Mouse (Mus musculus) mouse embryonic stem cell (cell line): ENCODE results near the gene Dio2.

Experiments
- in situ Hi-C, 2 experiments: fragments of 300-500 bp; cut with MboI; formaldehyde crosslinking; loops; 1 replicate in 1 of 2; 3 replicates in 1 of 2; pipeline ENCODE4 v1.14.3; 2019 to 2020; ENCODE audit warnings: low sequenced_read_pairs in 2 of 2, low pct_unique_long_range_greater_than_20kb in 1 of 2, mixed read lengths in 1 of 2; ENCODE audit not compliant: unreplicated experiment in 1 of 2

Gene Dio2

DNA sequence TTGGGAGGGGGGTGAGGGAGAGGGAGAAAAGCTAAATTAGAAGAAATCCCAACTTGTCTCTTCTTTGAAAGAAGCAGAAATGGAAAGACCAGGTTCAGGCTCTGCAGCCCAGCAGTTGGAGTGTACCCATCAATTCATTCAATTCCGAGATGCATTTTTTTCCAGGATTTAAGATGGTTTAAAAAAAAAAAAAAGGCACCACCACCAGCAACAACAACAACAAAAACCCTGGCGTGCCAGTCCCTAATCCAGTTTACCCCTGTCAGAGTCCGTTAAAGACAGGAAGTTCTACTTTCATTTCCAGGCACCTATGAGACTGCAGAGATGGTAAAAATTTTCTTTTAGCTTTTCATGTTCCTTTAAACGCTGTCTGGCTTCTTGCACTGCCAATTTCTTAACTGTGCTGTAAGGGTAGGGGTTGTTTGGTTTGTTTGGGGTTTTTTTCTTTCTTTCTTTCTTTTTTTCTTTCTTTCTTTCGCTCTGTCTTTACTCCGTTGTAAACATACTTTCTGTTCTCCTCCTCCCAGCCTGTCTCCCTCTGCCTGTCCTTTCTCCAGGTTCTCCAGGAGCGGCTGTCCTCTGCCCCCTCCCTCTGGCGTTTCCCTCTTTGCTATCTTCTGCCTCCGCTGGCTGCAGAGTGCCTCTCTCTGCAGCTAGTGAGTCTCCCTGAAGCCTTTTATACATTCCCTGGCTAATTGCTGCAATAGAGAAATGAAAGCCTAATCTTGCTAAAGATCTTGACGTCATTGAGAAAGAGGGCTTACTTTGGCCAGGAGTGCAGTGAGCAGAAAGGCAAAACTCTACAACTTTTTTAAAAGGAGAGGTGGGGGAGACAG, at the start of gene Dio2:
TSS of gene Dio2 (minus strand) at position 51 of the 836 bp plus-strand sequence.
- in situ Hi-C loops = loop anchor here (10.0 to 25.0 kb wide), 2 partner anchors 574 to 576 kb away; no protein-coding TSS in a partner anchor

- in situ Hi-C loops = no loop called here
Measured at GRCm38 (mm10) chr12:90781438-90781837, 43.2 kb upstream of the Dio2 start.

GRCm38 (mm10) chr12:90744752-90745151, 6.5 kb upstream of the Dio2 start:
- in situ Hi-C loops = loop anchor here in 1 of 2 experiments (25.0 kb wide), 1 partner anchor 568 kb away; no protein-coding TSS in a partner anchor

- in situ Hi-C loops = loop anchor here in 1 of 2 experiments (25.0 kb wide), 1 partner anchor 569 kb away; no protein-coding TSS in a partner anchor
Measured at GRCm38 (mm10) chr12:90743633-90744032, 5.4 kb upstream of the Dio2 start.

DNA sequence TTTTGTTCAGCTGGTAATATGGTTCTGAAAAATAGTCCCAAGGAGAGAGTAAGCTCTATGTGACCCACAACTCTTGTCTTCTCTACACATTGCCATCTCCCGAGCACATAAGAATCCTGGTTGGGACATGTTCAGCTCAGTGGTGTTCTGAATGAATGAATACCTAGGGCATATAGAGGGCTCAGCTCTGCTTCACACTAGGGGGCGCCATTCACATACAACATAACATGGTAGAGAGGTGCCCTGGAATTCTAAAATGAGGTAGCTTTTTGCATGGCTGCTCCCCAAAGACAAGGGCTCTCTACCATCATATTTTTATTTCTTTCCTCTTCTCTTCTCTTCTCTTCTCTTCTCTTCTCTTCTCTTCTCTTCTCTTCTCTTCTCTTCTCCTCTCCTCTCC, 2.2 kb upstream of the Dio2 start:
- in situ Hi-C loops = loop anchor here in 1 of 2 experiments (25.0 kb wide), 1 partner anchor 572 kb away; no protein-coding TSS in a partner anchor

- in situ Hi-C loops = loop anchor here (10.0 to 25.0 kb wide), 2 partner anchors 574 to 577 kb away; no protein-coding TSS in a partner anchor
Measured at GRCm38 (mm10) chr12:90737932-90738331, 306 bp downstream of the Dio2 start.

DNA sequence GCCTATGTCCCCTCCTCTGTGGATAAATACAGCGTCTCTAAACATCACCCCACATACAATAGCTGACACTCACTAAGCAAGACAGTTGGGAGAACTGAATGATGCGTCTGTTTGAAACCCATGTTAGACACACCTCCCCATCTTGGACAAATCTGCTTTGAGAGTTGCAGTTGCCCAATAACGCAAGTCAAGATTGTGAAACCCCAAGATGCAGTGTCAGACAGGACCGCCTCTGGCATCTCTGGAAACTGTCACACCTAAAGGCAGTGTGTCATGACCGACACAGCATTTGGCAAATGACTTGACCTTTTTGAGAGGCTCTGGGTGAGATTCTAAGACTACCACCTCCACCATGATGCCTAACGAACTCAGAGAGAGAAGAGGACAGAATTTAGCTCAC, 2.8 kb downstream of the Dio2 start:
- in situ Hi-C loops = loop anchor here (10.0 to 25.0 kb wide), 2 partner anchors 577 to 579 kb away; no protein-coding TSS in a partner anchor

- in situ Hi-C loops = loop anchor here (10.0 to 25.0 kb wide), 2 partner anchors 578 to 580 kb away; no protein-coding TSS in a partner anchor
Measured at GRCm38 (mm10) chr12:90734503-90734902, 3.7 kb downstream of the Dio2 start.

GRCm38 (mm10) chr12:90733721-90734120, 4.5 kb downstream of the Dio2 start:
- in situ Hi-C loops = loop anchor here (10.0 to 25.0 kb wide), 2 partner anchors 579 to 581 kb away; no protein-coding TSS in a partner anchor

DNA sequence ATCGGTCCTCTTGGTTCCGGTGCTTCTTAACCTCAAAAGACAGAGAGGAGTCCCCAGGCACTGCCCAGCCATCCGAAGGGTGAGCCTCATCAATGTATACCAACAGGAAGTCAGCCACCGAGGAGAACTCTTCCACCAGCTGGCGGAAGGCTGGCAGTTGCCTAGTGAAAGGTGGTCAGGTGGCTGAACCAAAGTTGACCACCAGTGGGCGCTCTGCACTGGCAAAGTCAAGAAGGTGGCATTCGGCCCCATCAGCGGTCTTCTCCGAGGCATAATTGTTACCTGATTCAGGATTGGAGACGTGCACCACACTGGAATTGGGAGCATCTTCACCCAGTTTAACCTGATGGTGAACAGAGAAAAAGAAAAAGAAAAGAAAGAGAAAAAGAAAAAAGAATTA, 8.6 kb downstream of the Dio2 start:
- in situ Hi-C loops = loop anchor here (10.0 to 25.0 kb wide), 2 partner anchors 583 to 585 kb away; no protein-coding TSS in a partner anchor

DNA sequence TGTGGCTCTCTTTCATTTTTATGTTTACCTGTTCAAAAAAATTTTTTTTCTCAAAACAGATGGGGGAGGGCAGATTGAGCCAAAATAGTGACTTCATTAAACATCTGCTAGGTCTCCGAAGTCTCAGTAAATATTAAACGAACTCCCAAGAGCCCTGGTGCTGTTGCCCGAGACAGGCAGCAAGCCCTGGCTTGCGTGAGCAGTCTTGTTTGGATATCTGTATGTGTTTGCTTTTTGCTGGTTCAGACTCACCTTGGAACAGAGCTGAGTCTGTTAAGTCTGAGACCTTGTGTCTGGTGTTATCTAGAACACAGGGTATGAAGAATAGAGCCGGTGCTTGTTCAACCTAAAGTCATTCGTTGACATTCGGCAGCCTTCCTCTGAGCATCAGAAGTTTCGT, 13.1 kb downstream of the Dio2 start:
- in situ Hi-C loops = loop anchor here in 1 of 2 experiments (25.0 kb wide), 1 partner anchor 587 kb away; no protein-coding TSS in a partner anchor

DNA sequence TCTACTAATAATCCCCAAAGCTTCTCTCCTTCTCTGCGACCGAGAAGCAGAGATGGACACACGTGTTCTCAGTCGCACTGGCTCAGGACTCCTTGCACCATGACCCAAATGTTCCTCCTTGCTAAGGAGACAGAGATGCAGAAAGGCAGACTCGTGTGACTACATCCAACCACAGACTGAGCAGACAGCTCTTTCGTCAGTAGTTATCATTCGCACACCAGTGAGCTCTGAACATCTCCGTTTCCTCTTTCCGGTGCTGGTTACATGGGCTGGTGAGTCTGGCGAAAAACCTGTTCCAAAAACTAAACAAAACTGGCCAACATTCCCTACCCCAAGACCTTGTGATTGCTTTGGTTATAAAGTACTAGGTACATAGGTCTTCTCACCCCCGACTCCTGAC, 13.6 kb downstream of the Dio2 start:
- in situ Hi-C loops = loop anchor here in 1 of 2 experiments (25.0 kb wide), 1 partner anchor 588 kb away; no protein-coding TSS in a partner anchor

GRCm38 (mm10) chr12:90694135-90694534, 44.1 kb downstream of the Dio2 start:
- in situ Hi-C loops = no loop called here
